Mouse (Mus musculus): Measurements from ENCODE around the gene Arhgap21.

GRCm38 (mm10) chr2:20888751-20889150 lies 79.9 kb downstream of the Arhgap21 start:
- TF ChIP-seq POLR2A (IDR thresholded peaks at IDR 0.05; ENCODE audit: low read depth, low read length): no peak
- no peak for TF ChIP-seq CTCF (IDR thresholded peaks at IDR 0.05; ENCODE audit: extremely low read depth, insufficient read length, insufficient replicate concordance, low read depth, low read length)
